Mouse (Mus musculus) embryonic facial prominence, embryonic 10.5 days (tissue): ENCODE measurements around the gene Rgs12. TPM values are rescaled to one million over a fixed set of nuclear protein-coding genes. Genes with fewer than 3 reads are reported as not detected.

ENCODE experiments used
- DNase-seq: peaks from one replicate; pipeline ENCODE4 v3.0.0-alpha.2; 2017; ENCODE audit warnings: low spot score
- H3K27ac ChIP-seq: fragments of 300-500 bp; sonication (generic); replicated peaks from 2 replicates; pipeline ENCODE4 v1.5.1; 2016; ENCODE audit warnings: mild to moderate bottlenecking
- H3K27me3 ChIP-seq: fragments of 300-500 bp; sonication (generic); replicated peaks from 2 replicates; pipeline ENCODE4 v1.6.1; 2016; ENCODE audit warnings: low read depth, mild to moderate bottlenecking; ENCODE audit not compliant: poor library complexity, severe bottlenecking
- H3K36me3 ChIP-seq: fragments of 300-500 bp; sonication (generic); replicated peaks from 2 replicates; pipeline ENCODE4 v1.6.1; 2016; ENCODE audit warnings: mild to moderate bottlenecking, moderate library complexity
- H3K4me1 ChIP-seq: fragments of 300-500 bp; sonication (generic); 2 replicates; pipeline ENCODE4 v1.6.1; 2016
- H3K4me3 ChIP-seq: fragments of 300-500 bp; sonication (generic); 2 replicates; pipeline ENCODE4 v1.5.1; 2016; ENCODE audit warnings: mild to moderate bottlenecking, moderate library complexity
- H3K9me3 ChIP-seq: fragments of 300-500 bp; sonication (generic); 2 replicates; pipeline ENCODE4 v1.6.1; 2016; ENCODE audit warnings: mild to moderate bottlenecking
- WGBS: fragments of 180-500 bp; shearing (Covaris S2); methylation state at CpG from one replicate; pipeline ENCODE4 v1.1.7; 2016; 5-methylcytosine and 5-hydroxymethylcytosine counted together
- microRNA-seq: library from miRNA; unstranded; fragments of <30 nt; microRNA quantifications from one replicate; pipeline ENCODE4, GENCODE M21; 2017
- polyA plus RNA-seq: library from polyadenylated mRNA; unstranded; fragments of >200 nt; fragmentation: Nextera tagmentation; extraction: Ambion mirVana; gene quantifications from 2 replicates; pipeline ENCODE4 v1.2.1, GENCODE M21; 2016

Rgs12 gene
- polyA plus RNA-seq, 1 experiment from 2014 or later, result 52.7 TPM

- DNase-seq, result no peak
- WGBS, result 80% methylated on average over 3 of the region's 3 CpGs
- Histone ChIP-seq H3K4me3 (no peak overlapping the region), H3K9me3 (no peaks in the 10 kb centered on the region), H3K4me1 (peaks cover 13% of the 10 kb centered on the region), H3K27ac (no peak overlapping the region), H3K27me3 (peaks cover 13% of the 10 kb centered on the region), H3K36me3 (no peaks in the 10 kb centered on the region)
Measured at GRCm38 (mm10) chr5:35084913-35085312, 135.7 kb downstream of the Rgs12 start.

- Histone ChIP-seq H3K27me3 (no peaks in the 10 kb centered on the region), H3K4me1 (no peaks in the 10 kb centered on the region), H3K4me3 (no peak overlapping the region), H3K27ac (no peak overlapping the region), H3K9me3 (no peaks in the 10 kb centered on the region), H3K36me3 (peaks cover 33% of the 10 kb centered on the region)
- 70% methylated on average over 9 of the region's 9 CpGs for WGBS
- peak; percentile 79 for DNase-seq
Measured at GRCm38 (mm10) chr5:35088785-35089613, 139.8 kb downstream of the Rgs12 start.

Small RNA genes within 50 kb of the gene (microRNA-seq; reads per million reads assigned to microRNA genes)
- gene Mir3097, result 6.7 reads per million, percentile 17 among the genes with 10 or more reads in this experiment

Other genes starting within 250 kb of the Rgs12 start
- gene Htt, start 187.7 kb upstream of the Rgs12 start, polyA plus RNA-seq, result 15.5 and 17.6 TPM in 2 replicates
- 0.63 and 1.2 TPM in 2 replicates for gene Msantd1, start 41.4 kb upstream of the Rgs12 start, polyA plus RNA-seq
- gene Hgfac, start 92.1 kb downstream of the Rgs12 start, polyA plus RNA-seq, result 0.08 and 0.82 TPM in 2 replicates
- gene Dok7, start 107.3 kb downstream of the Rgs12 start, polyA plus RNA-seq, result 0.34 and 0.35 TPM in 2 replicates
- 72.4 and 74.2 TPM in 2 replicates for gene Lrpap1, start 156.3 kb downstream of the Rgs12 start, polyA plus RNA-seq